Mouse (Mus musculus): ENCODE data around the gene Dnm1. TPM values are rescaled to one million over a fixed set of nuclear protein-coding genes. Genes with fewer than 3 reads are reported as not detected.

The Dnm1 gene
- 2.4 and 3.1 TPM in 2 replicates for polyA plus RNA-seq (2016; fragmentation: Nextera tagmentation; extraction: Ambion mirVana)

DNA sequence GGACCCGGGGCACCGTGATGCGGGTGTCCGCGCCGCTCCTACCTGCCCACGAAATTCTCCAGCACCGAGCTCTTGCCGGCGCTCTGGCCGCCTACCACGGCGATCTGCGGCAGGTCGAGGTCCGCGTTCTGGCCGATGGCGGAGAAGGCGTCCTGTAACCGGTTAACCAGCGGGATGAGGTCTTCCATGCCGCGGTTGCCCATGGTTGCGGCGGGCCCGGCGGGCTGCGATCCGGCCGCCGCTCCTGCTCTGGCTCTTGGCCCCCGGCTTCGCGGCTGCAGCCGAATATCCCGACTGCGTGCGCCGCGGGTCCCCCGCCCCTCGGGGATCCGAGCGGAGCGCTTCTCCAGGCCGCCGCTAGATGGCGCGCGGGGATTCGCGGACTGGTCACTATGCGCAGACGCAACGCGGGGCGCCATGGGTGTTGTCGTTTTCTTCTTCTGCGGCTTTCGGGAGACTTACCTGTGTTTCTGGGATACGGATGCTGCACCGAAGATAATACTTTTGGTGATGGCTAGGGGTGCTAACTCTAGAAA lies at the start of gene Dnm1:
Dnm1 (minus strand) TSS at position 332 of the 536 bp plus-strand sequence.
- H3K27me3 ChIP-seq (replicated peaks): peaks cover 51% of the 10 kb centered on the region
- ATAC-seq: peak; percentile 71

DNA sequence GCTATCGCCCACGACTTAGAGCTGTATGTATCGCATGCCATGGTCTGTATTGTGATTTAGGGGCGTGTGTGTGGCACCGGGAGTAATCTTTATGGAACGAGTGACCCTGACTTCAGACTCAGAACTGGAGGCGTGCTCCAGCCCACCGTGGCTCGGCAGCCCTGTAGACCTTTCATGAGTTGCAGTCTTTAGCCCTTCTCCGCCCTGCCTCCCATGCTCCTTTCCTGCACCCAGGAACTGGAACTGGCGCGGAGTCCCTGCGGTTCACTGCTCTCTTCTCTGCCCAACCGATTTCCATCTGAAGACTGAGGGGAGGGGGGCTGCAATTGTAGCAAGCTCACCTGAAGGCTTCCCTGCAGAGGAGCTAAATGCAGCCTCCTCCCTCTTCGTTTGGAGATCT lies 43.6 kb upstream of the Dnm1 start:
- Histone ChIP-seq H3K36me3 (peaks cover 26% of the 10 kb centered on the region), H3K4me1 (peaks cover 39% of the 10 kb centered on the region), H3K27me3 (replicated peaks) (no peaks in the 10 kb centered on the region), H3K27ac (no peak overlapping the region), H3K9me3 (replicated peaks) (no peaks in the 10 kb centered on the region), H3K9ac (peak overlapping the region; percentile 83), H3K4me3 (peak overlapping the region; percentile 89), H3K4me2 (peak overlapping the region; percentile 94)
- 2% methylated on average over 15 of the region's 15 CpGs for WGBS (ENCODE audit: insufficient replicate concordance)
- ATAC-seq: no peak

More for the DNA sequence above, at the start of gene Dnm1:
- H3K4me1 ChIP-seq: peaks cover 26% of the 10 kb centered on the region
- peak within 1 kb of the TSS; percentile 87 for H3K4me2 ChIP-seq
- no peaks in the 10 kb centered on the region for H3K36me3 ChIP-seq
- peak within 1 kb of the TSS; percentile 56 for H3K4me3 ChIP-seq
- 0 out of 2 replicates have a peak within 1 kb of the TSS, but pooled peaks have one; percentile 27 for H3K27ac ChIP-seq
- under 1% methylated on average over 62 of the region's 63 CpGs for WGBS (ENCODE audit: insufficient replicate concordance)
- H3K9ac ChIP-seq: peak within 1 kb of the TSS; percentile 62
- no peaks in the 10 kb centered on the region for H3K9me3 ChIP-seq (replicated peaks)

DNA sequence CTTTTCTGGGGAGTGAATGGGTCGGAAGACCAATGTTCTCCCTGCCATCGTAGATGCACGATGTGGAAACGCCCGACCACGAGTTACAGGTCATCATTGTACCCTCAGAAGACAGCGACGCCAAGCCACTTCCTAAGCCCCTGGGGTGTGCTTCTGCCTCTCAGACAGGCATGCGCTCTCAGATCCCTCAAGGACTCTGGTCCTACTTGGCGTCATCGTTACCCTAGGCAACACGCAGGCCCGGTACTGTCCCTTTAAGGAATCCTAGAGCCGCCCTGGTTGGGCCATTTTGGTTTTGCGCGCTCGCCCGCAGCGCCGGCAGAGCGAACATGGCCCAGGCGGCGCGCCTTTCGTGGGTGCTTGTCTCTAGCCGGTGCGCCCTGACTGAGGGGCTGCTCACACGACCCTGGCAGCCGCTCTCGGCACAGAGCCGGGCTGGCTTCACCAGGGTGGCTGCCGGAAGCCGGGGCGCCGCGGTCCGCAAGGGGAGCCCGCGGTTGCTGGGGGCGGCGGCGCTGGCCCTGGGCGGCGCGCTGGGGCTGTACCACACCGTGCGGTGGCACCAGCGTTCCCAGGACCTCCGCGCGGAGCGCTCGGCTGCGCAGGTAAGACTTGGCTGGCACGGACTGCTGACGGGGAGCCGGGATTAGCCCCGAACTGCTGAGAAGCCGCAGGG lies 42.9 kb upstream of the Dnm1 start:
- Histone ChIP-seq H3K36me3 (peaks cover 20% of the 10 kb centered on the region), H3K4me2 (peak overlapping the region; percentile 94), H3K9me3 (replicated peaks) (no peaks in the 10 kb centered on the region), H3K27ac (peak overlapping the region; percentile 81), H3K4me1 (peaks cover 39% of the 10 kb centered on the region), H3K27me3 (replicated peaks) (no peaks in the 10 kb centered on the region), H3K4me3 (peak overlapping the region; percentile 89), H3K9ac (peak overlapping the region; percentile 83)
- peak; percentile 86 for ATAC-seq
- WGBS (ENCODE audit: insufficient replicate concordance): under 1% methylated on average over 58 of the region's 59 CpGs

DNA sequence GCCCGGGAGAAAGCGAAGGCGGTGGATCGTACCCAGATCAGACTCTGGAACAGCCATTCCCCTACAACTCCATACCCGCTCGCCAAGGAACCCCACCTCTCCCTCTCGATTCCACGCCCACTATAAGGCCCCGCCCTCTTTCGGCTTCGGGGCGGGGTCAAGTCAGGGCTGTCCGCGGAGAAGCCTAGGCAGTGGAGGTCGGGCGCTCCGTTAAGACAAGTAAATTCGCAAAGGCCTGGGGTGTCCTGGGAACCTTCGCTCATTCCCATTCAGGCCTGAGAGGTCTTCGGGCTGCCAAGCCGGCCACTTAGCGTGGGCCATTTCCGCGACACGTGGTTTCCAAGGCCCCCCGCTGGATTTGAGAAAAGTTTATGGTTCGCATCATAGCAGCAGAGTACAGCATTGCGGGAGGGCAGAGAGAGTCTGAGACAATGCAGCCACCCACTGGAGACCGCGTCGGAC lies 42.4 kb upstream of the Dnm1 start, which contains the start of gene Ptges2:
Ptges2 (plus strand) TSS at position 413 of the 462 bp plus-strand sequence.
- Histone ChIP-seq H3K9me3 (replicated peaks) (no peaks in the 10 kb centered on the region), H3K36me3 (peaks cover 14% of the 10 kb centered on the region), H3K4me1 (peaks cover 39% of the 10 kb centered on the region), H3K27ac (peak within 1 kb of the TSS; percentile 81), H3K4me3 (peak within 1 kb of the TSS; percentile 89), H3K4me2 (peak within 1 kb of the TSS; percentile 94), H3K9ac (peak within 1 kb of the TSS; percentile 83), H3K27me3 (replicated peaks) (no peaks in the 10 kb centered on the region)
- WGBS (ENCODE audit: insufficient replicate concordance): 2% methylated on average over 31 of the region's 31 CpGs
- peak; percentile 84 for ATAC-seq

DNA sequence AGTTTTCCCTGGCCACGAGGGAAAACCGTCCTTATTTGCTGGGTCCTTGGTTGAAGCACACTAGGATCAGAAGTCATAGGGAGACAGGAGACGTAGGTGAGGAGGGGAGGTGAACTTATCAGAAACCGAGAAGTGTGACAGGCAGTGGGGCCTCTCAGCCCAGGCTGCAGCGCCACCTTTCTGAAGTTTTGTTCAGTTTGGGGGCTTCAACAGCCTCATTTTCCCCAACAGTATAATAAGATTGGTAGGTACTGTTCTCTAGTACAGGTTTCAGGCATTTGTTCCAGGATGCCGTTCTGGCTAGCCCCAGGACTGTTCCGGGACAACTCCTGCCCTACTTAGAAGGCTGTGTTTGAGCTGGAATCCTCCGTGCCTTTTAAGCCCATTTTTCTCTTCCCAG lies 41.8 kb upstream of the Dnm1 start:
- Histone ChIP-seq H3K27ac (peak overlapping the region; percentile 81), H3K27me3 (replicated peaks) (no peaks in the 10 kb centered on the region), H3K36me3 (peaks cover 9% of the 10 kb centered on the region), H3K9me3 (replicated peaks) (no peaks in the 10 kb centered on the region), H3K9ac (peak overlapping the region; percentile 83), H3K4me1 (peaks cover 33% of the 10 kb centered on the region), H3K4me2 (peak overlapping the region; percentile 94), H3K4me3 (peak overlapping the region; percentile 89)
- WGBS (ENCODE audit: insufficient replicate concordance): 1% methylated on average over 8 of the region's 8 CpGs
- ATAC-seq: 0 out of 2 replicates have a peak, but pooled peaks have one; percentile 22

DNA sequence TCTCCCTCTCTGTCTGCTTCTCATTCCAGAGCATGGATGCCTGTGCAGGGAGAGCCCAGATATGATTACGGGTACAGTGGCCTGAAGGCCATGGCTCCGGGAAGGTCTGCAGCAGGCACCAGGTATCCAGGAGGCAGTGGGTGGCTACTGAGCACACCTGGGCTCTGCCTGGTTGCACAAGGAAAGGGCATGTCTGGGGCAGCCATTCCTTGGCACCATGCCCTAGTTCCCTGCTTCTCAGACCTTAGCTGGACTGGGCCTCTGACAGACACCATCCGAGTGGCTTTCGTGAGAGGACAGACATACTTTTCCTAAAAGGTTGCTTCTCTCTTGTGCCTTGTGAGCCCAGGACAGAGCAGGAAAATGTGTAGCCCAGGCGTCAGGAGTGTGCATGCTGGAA lies 38.9 kb upstream of the Dnm1 start:
- ATAC-seq: no peak
- Histone ChIP-seq H3K4me1 (peaks cover 22% of the 10 kb centered on the region), H3K4me2 (no peak overlapping the region), H3K36me3 (no peaks in the 10 kb centered on the region), H3K27me3 (replicated peaks) (peaks cover 17% of the 10 kb centered on the region), H3K4me3 (no peak overlapping the region), H3K9ac (no peak overlapping the region), H3K27ac (no peak overlapping the region), H3K9me3 (replicated peaks) (no peaks in the 10 kb centered on the region)
- WGBS (ENCODE audit: insufficient replicate concordance): 74% methylated on average over 5 of the region's 5 CpGs

DNA sequence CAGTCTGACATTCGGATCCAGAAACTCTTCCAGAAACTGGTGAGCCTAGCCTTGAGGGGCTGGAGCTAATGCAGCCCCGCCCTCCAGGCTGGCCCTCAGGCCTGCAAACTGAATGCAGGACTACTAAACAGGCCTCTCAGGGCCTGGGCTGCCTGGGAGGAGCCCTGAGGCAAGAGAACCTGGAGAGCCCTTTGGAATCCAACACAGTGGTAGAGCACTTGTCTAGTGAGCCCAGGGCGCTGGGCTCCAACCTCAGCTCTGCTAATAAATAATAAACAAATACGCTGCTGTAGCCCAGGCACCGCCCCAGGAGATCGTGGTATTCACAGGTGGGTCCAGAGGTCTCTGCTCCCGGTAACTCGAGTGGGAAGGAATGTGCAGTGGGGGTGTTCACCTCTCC lies 37.7 kb upstream of the Dnm1 start:
- no peak overlapping the region for H3K9ac ChIP-seq
- H3K27me3 ChIP-seq (replicated peaks): peaks cover 29% of the 10 kb centered on the region
- no peak overlapping the region for H3K4me3 ChIP-seq
- H3K27ac ChIP-seq: no peak overlapping the region
- H3K4me2 ChIP-seq: no peak overlapping the region
- H3K4me1 ChIP-seq: peaks cover 15% of the 10 kb centered on the region
- ATAC-seq: no peak
- H3K9me3 ChIP-seq (replicated peaks): no peaks in the 10 kb centered on the region
- 70% methylated on average over 8 of the region's 8 CpGs for WGBS (ENCODE audit: insufficient replicate concordance)
- H3K36me3 ChIP-seq: no peaks in the 10 kb centered on the region

DNA sequence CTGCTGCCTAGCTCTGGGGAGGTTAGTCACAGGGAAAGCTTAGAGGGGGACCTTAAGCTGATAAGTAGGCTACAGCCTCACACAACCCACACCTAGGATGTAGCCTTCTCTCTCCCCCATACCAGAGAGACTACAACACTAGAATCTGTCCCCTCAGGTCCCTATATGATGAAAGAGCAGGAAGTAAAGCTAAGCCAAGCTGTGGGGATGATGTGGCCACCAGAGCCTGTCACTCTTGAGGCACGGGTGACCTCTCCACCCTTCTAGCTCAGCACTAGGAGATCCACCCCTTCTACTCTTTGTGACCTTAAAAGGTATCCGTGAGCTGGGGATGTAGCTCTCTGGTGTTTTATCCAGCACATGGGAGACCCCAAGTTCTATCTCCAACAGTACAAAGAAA lies 36.0 kb upstream of the Dnm1 start:
- Histone ChIP-seq H3K27ac (no peak overlapping the region), H3K27me3 (replicated peaks) (peaks cover 45% of the 10 kb centered on the region), H3K4me1 (0 out of 2 replicates have a peak, but pooled peaks cover under 1% of the 10 kb centered on the region), H3K9me3 (replicated peaks) (no peaks in the 10 kb centered on the region), H3K4me3 (no peak overlapping the region), H3K36me3 (no peaks in the 10 kb centered on the region), H3K9ac (no peak overlapping the region), H3K4me2 (no peak overlapping the region)
- WGBS (ENCODE audit: insufficient replicate concordance): 39% methylated on average over 2 of the region's 2 CpGs
- ATAC-seq: no peak

DNA sequence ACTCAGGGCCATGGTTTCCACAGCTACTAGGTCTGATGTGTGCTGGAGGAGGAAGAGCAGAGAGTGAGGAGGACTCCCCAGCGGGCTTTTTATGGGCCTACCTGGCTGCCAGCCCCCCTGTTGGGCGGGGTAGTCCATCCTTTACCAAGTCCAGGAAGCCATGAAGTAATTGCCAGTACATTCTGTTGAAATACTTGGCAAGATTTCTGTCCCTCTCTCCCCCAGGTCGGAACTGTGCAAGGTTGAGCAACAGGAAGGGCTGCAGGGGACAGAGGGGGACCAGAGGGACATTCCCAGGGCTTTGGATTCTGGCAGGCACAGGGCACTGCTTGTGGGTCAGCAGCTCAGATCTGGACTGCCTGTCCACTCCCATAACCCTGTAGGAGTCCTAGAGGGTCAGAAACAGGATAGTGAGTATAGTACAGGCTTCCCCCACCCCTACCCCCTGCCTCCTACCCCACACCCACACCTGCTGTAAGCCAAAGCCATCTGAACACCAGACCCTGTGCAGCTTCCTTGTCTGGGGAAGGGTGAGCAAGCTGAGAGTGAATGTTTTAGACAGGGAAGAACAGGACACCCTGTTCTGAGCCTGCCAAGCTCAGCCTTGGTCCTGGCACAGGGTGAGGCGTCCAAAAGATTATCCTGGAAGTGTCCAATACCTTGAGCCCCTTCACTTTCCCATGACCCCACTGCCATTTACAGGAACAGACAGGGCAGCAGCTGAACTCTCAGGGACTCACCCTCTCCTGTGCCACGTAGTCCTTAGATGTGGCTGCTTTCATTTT lies 34.8 kb upstream of the Dnm1 start, which contains the start of gene Lcn2:
Lcn2 (minus strand) TSS at position 547 of the 785 bp plus-strand sequence.
- no peak for ATAC-seq
- Histone ChIP-seq H3K27ac (no peak within 1 kb of the TSS), H3K4me1 (no peaks in the 10 kb centered on the region), H3K36me3 (no peaks in the 10 kb centered on the region), H3K9me3 (replicated peaks) (no peaks in the 10 kb centered on the region), H3K27me3 (replicated peaks) (peaks cover 57% of the 10 kb centered on the region), H3K9ac (no peak within 1 kb of the TSS), H3K4me2 (no peak within 1 kb of the TSS), H3K4me3 (no peak within 1 kb of the TSS)
- 46% methylated on average over 5 of the region's 5 CpGs for WGBS (ENCODE audit: insufficient replicate concordance)

DNA sequence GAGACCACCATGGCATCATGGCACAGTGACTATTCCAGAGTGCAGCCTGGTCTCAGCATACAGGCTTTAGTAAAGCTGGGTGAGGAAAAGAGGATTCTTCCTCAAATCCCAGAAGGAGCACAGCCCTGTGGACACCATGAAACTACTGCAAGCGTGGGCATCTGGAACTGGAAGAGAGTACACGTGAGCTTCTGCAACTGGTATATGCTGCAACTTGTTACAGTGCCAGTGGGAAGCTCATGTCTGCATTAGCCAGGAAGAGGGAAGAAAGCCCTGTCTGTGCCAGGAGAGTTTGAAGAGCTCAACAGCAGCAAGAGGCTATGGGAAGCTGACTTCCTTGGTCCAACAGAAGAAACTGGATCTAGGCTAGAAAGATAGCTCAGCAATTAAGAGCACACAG lies 29.6 kb upstream of the Dnm1 start:
- WGBS (ENCODE audit: insufficient replicate concordance): 80% methylated on average over 2 of the region's 2 CpGs
- no peak for ATAC-seq

DNA sequence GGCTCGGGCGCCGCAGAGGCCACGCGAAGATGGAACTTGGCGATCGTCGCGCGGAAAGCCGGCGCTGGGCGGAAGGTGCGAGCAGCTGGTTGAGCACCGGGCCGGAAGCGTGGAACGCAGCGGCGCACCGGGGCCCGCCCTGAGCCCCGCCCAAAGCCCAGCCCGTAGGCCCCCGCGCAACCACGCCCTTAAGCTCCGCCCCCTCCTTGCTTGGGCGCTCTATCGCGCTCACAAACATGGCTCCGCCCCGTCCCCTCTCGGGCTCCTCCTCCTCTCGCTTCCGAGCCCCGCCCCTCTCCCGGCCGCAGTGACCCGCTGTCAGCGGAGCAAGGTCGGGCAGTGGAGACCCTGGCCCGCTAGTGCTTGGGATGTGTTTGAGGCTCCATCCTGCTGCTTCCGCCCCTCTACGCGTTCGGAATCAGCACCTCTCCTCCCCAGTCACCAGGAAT lies 28.7 kb upstream of the Dnm1 start, which contains the start of gene 1110008P14Rik:
1110008P14Rik (minus strand) TSS at position 164 of the 449 bp plus-strand sequence.
- peak within 1 kb of the TSS; percentile 69 for H3K27ac ChIP-seq
- peaks cover 26% of the 10 kb centered on the region for H3K4me1 ChIP-seq
- peak within 1 kb of the TSS; percentile 68 for H3K4me3 ChIP-seq
- H3K27me3 ChIP-seq (replicated peaks): peaks cover 51% of the 10 kb centered on the region
- no peaks in the 10 kb centered on the region for H3K9me3 ChIP-seq (replicated peaks)
- H3K36me3 ChIP-seq: peaks cover 29% of the 10 kb centered on the region
- ATAC-seq: peak; percentile 92
- H3K9ac ChIP-seq: peak within 1 kb of the TSS; percentile 80
- 4% methylated on average over 46 of the region's 47 CpGs for whole genome bisulfite sequencing (ENCODE audit: insufficient replicate concordance)
- peak within 1 kb of the TSS; percentile 89 for H3K4me2 ChIP-seq

More for the DNA sequence above, 29.6 kb upstream of the Dnm1 start:
- Histone ChIP-seq H3K27me3 (replicated peaks) (peaks cover 60% of the 10 kb centered on the region), H3K36me3 (peaks cover 20% of the 10 kb centered on the region), H3K9me3 (replicated peaks) (no peaks in the 10 kb centered on the region), H3K4me2 (no peak overlapping the region), H3K9ac (no peak overlapping the region), H3K27ac (no peak overlapping the region), H3K4me3 (no peak overlapping the region), H3K4me1 (peaks cover 26% of the 10 kb centered on the region)
